In genomic region chr3:137933986-137934385, GRCm38 (mm10) we compare ENCODE assay signal across 24 mouse cellular contexts.
"Had no signal": no experiment of that assay in that cellular context is flagged by ENCODE, and none has a peak within 500 bp of the region (broad histone marks: within the 10 kb centered on the region; RNA-seq: fewer than 3 reads in every experiment).

No protein-coding gene starts in this region.

- H3K4me3 ChIP-seq: limb, embryonic 12.5 days; limb, embryonic 15.5 days; lung, embryonic 15.5 days; megakaryocyte, embryonic 14.5 days; midbrain, embryonic 10.5 days; midbrain, embryonic 13.5 days; myocyte; neural tube, embryonic 13.5 days had no signal

- H3K9ac ChIP-seq: limb, embryonic 12.5 days; limb, embryonic 15.5 days; liver, embryonic 14.5 days; liver, postnatal 0 days; lung, embryonic 15.5 days; midbrain, embryonic 13.5 days; neural tube, embryonic 13.5 days had no signal

- H3K4me1 ChIP-seq: limb, embryonic 12.5 days; limb, embryonic 15.5 days had no signal

- H3K27ac ChIP-seq: limb, embryonic 12.5 days; limb, embryonic 15.5 days; liver, embryonic 14.5 days; lung, embryonic 15.5 days; midbrain, embryonic 13.5 days; neural tube, embryonic 13.5 days; stomach, postnatal 0 days had no signal

- ATAC-seq: liver, postnatal 0 days; midbrain, embryonic 13.5 days; midbrain, embryonic 16.5 days had no signal

- H3K27me3 ChIP-seq: limb, embryonic 12.5 days; limb, embryonic 15.5 days; lung, embryonic 15.5 days; megakaryocyte, embryonic 14.5 days; midbrain, embryonic 13.5 days; neural tube, embryonic 13.5 days had no signal

- H3K9me3 ChIP-seq: limb, embryonic 12.5 days; limb, embryonic 15.5 days; lung, embryonic 15.5 days; megakaryocyte, embryonic 14.5 days; midbrain, embryonic 10.5 days; midbrain, embryonic 13.5 days; neural tube, embryonic 13.5 days had no signal

- DNase-seq: kidney, adult 18-20 months; kidney, postnatal 10 days; kidney, postnatal 36 days; left cerebral cortex, postnatal 4 days; liver, postnatal 0 days; lung, postnatal 14 days; right cerebral cortex, adult 18-20 months; right cerebral cortex, postnatal 14 days; right cerebral cortex, postnatal 4 days; thymus, adult 2 months; thymus, postnatal 14 days; thymus, postnatal 4 days had no signal

- H3K4me2 ChIP-seq: limb, embryonic 12.5 days; limb, embryonic 15.5 days; liver, embryonic 11.5 days; lung, embryonic 15.5 days; midbrain, embryonic 13.5 days; neural tube, embryonic 13.5 days had no signal
